Mouse (Mus musculus): ENCODE measurements around the gene Fcer1g.

Fcer1g gene

DNA sequence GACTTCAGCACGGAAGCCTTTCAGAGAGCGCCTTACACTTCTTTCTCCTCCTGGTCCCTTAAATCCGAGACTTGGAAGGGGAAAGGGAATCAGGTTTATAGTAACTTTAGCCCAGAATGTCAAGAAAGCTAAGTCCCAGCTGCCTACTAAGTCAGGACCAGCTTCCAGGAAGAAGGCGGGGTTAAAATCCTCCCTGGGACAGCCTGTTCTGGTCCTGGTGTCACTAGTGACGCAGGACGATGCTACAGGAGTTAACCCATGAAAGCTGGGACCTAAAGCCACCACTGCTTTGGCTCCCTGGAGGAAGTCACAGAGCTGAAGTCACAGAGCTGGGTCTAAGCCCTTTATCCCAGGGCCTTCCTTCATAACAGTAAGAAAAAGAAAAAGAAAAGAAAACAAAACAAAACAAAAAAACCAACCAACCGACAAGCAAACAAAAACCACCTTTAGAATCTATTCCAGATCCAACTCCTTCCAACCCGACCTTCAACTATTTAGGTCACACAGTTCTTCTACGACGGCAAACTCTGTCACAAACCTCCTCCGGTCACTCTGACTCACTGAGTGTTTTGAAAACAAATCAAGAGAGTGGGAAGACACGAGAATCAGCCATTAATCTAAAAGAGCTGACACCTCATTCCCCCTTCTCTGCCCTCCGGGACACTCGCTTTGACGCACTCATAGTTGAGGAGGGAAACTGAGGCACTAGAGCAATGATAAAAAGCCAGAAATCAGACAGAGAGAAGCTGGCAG lies 6.0 kb upstream of the Fcer1g start:
- DNase-seq: no peak

DNA sequence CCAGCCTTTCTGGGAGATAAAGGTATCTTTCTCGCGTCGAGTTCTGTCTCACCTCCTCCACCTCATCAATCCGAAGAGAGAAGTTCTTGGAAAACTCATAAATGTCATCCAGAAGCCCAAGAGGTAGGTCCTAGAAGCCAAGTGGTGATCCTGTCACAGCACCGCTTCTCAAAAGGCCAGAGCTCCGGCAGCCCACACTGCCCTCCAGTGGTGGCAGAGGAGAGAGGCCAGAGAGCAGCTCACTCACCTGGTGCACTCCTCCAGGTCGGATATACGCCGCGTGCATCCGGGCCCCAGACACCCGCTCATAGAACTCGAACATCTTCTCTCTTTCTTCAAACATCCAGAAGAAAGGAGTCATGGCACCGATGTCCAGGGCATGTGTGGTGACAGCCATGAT lies 4.3 kb upstream of the Fcer1g start:
- DNase-seq: peak; percentile 54

DNA sequence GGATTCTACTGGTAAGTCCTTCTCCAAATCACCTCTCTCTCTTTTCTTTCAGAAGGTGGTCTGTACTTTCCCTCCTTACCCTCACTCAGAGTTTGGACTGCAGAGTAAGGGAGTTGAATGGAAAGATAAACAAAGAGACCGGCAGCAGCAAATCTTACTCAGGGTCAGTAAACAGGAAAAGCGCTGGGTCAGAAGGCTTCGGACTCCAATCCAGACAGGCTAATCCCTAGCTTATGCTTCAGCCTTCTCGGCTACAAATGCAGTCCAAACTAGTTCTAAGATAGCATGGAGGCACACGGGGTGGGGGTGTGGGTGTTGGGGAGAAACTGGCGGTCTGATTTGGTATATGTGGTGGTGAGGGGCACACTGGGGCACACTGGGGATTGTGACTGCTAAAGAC lies 3.3 kb upstream of the Fcer1g start:
- DNase-seq: no peak

DNA sequence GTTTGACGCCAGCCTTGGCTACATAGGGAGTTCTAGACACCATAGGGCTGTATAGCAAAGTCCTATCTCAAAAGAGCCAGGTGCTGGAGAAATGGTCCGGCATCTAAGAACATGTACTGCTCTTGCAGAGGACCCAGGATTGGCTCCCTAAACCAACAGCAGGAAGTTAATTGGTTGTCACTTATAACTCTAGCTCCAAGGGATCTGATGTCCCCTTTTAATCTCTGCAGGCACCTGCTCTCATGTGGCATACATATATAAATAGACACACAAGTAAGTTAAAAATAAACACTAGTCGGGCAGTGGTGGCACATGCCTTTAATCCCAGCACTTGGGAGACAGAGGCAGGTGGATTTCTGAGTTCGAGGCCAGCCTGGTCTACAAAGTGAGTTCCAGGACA lies 1.6 kb upstream of the Fcer1g start:
- DNase-seq: no peak

DNA sequence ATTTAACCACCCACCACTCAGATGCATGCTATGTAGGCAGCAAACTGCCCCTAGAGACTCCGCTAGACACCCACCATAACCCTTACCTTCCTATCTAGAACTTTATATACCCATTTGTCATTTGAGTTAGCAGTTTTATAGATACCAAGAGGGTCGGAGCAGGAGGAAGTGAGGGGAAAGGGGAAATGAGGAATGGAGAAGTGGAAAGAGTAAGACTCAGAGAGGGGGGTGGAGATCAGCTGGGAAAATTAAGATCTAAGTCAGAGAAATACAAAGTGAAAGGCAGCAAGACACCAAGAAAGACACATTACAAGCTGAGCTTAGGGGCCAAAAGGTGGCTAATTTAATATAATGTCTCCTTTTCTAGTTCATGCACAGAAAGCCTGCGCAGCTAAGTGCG lies 373 bp upstream of the Fcer1g start:
- DNase-seq: no peak

DNA sequence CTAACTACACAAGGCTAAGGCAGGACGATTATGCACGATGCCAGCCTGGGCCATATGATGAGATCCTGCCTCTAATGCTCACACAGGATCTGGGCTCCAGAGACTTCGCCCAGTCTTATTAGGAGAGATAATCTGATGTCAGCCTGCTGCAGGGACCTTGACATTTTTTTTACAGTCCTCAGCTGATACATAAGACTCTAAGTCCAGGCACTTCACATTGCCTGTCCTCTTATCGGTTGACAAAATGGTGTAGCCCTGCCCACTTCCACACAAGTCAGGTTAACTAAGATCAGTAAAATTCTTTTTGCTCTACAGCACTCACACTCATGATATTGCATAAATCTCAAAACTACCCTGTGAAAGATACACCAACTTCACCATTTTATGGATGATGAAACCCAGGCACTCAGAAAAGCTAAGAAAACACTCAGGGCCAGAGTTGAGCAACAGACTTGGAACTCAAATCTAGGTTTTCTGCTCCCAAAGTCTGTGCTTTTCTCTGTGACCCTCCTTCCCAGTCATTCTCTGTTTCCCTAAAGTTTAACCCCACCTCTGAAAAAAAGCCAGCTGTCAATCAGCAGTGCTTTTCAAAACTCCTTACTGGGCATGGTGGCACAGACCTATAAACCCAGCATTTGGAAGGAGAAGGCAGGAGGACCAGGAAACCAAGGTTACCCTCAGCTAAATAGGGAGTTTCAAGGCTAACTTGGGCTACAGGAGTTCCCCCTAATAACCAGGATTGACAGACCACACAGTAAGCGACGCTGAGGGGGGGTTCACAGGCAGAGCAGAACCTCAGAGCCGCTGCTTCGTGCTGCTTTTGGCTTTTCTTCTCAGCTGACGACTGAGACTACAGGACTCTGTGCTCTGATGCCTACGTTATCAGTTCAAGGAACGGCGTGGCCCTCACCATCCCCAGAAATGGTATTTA lies 1.1 kb downstream of the Fcer1g start:
- no peak for DNase-seq

DNA sequence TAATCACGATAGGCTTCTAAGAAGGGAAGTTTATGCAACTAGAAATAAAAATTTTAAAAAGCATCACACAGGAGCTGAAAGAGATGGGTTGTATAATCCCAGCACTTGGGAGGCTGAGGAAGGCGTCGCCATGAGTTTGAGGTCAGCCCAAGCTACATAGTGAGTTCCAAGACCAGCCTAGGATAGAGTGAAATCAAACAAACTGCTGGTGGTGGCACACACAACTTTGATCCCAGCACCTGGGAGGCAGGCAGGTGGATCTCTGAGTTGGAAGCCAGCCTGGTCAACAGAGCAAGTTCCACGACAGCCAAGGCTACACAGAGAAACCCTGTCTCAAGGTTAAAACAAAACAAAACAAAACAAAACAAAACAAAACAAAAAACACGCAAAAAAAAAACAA lies 1.8 kb downstream of the Fcer1g start:
- no peak for DNase-seq

DNA sequence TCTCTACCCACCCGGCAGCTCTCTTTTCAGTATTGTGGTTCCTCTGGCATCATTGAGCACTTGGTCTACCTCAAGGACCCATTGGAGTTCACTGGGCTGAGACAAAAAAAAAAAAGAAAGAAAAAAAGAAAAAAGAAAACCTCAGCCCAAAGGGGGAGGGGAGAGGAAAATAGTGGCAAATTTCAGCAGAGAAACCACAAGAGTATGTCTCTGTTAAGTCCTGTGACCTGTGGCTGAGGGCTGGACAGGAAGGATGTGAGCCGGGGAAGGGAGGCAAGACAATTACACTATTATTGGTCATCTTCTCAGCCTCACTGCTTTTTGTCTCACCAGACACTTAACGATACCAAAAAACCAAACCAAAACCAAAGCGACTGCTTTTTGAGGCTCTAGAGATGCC lies 2.3 kb downstream of the Fcer1g start:
- DNase-seq: no peak

DNA sequence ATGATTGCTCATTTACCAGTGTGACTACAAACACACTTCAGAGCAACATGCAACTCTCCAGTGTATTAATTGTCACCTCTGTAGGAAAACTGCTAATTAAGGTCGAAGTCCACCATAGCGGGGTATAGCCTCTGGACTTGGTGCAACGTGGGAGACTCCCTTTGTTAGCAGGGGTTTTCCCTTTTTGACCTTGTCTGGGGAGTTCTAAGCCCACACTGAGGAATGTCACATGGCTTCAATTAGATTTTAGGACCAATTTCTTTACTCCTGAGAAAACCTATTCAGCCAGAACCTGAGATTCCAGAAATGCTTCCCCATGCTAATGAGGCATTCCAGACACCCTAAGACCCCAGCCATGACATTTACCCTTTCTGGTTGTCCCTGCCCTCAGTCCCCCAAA lies 4.0 kb downstream of the Fcer1g start:
- DNase-seq: no peak

DNA sequence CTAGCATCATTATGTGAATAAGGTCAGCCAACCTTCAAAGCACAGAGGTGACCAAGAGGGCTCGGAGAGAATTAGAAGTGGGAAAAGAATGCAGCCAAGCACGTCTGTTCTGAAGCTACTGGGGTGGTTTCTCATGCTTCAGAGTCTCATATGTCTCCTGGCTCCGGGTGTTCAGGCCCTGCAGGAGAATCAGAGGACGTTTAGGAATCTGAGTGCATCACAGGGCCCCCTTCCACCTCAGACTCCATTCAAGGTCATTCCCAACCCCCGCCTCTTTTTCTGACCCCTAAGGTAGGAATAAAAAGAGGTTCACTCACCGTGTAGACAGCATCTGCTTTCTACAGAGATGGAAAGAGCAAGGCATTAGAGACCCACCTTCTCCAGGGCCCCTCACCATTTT lies 4.4 kb downstream of the Fcer1g start:
- no peak for DNase-seq

DNA sequence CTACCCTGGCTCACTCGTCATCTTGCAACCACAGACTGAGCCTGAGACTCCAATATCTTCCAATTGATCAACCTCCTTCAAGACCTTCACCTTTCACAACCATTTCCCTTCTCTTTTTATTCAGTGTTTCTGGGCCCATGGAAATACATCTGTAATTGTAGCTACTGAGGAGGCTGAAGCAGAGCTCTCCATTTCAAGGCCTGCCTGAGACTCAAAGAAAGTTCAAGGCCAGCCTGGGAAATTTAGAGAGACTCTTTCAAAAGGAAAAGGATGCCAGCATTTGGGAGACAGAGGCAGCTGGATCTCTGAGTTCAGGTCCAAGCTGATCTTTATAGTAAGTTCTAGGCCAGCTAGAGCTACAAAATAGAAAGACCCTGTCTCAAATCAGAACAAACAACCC lies 6.3 kb downstream of the Fcer1g start:
- DNase-seq: no peak

DNA sequence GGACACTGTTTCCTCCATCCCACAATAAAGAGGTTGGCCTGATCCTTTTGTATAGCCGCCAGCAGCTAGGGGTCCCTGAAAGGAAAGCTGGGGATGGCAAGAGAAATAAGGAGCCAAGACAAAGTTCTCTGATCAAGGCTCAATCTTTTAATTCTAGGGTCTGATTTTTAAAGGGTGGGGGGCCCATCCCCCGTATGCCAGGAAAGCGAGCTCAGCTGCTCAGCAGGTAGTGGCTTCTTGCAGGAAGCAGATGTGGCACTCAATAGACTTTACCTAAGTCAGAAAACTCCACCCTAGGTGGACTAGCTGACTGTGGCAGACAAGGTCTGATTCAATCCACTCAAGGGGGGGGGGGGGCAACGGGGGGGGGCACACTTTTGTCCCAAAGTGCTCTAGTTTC lies 7.4 kb downstream of the Fcer1g start:
- no peak for DNase-seq

DNA sequence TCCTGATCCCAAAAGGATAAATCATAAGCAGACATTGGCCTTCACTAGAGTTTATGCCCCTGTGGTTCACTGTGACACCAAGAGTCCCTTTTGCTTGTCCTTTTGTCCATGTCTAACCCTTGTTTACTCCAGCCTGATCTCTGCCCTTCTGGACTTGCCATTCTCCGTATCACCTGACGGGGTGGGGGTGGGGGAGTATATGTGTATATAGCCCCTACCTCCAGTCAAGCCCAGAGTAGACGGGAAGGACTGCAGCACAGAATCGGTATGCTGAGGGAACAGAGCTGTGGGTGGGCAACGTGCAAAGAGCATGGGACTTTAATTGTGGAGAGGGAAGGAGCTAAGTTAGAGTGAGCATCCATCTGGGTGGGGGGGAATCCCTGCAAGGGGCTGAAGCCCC lies 9.3 kb downstream of the Fcer1g start, which contains the start of gene Apoa2:
Gene Apoa2 (plus strand): TSS at position 198 of the 400 bp plus-strand sequence.
- DNase-seq: no peak

DNA sequence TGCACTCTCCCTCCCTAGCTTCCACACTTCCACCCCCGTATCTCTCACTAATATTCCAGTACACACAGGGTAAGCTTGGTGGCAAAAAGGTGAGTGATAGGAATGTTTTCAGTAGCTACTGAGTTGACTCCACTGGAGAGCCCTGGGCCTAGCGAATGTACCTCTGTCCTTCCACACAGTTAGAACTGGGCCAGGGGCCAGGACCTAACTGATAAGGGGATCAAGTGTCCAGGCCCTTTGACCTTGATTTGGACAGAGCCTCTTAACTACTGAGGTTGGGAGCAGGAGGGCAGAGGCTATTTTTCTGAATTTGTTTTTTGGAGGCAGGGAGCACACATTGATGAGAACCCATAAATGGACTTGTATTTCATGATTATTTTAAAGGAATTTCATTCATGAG lies 10.4 kb downstream of the Fcer1g start:
- no peak for DNase-seq

DNA sequence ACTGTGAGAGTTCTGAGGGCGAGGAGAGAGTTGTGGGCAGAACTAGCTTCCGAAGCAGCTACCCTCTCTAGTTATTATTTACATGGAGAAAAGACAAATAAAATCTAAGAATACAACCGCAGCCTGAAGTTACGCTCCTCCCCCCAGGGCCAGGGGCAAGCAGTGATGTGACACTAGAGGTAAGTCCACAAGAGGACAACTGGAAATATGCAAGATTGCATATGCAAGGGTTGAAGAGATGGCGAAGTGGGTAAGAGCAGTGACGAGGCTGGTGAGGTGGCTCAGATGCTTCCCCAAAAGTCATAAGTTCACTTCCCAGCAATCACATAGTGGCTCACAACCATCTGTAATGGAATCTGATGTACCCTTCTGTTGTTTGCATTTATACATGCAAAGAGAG lies 11.0 kb downstream of the Fcer1g start:
- DNase-seq: peak; percentile 18

DNA sequence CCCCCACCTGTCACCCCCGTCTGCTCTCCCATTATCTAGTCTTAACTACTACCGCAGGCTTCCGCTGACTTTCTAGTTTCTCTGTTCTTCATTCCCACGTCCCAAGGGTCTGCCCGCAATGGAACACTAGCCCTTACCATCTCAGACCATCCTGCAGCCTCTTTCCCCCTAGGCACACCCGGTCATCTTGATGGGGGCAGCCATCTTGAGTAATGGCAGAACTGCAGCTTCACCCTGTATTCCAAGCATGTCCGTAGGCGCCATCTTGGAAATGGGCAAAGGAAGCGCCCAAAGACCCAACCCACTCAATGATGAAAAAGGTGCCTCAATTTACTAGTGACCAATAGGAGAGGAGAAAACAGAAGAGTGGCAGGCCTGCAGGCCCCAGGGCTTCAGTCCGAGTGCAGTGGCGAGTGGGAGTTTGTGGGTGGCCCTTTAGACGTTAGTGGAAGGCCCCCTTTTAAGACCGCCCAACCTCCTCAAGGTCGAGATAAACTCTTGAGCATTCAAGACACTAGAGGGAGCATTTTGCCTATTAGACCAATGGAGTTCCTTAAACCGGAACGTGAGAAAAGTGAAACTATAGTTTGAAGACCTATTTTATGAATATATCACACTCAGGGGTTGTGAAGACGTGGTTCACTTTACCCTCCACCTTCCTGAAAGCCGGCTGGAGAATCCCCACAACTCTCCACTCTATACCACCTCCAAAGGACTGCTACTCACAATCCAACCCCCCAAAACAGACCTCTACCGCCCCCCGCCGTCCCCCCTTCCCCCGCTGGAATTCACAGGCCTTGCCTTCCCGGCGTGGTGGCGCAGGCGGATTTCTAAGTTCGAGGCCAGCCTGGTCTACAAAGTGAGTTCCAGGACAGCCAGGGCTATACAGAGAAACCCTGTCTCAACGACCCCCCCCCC lies 11.7 kb downstream of the Fcer1g start, which contains the start of gene Tomm40l:
Gene Tomm40l (minus strand): TSS at position 277 of the 918 bp plus-strand sequence.
- peak; percentile 90 for DNase-seq

DNA sequence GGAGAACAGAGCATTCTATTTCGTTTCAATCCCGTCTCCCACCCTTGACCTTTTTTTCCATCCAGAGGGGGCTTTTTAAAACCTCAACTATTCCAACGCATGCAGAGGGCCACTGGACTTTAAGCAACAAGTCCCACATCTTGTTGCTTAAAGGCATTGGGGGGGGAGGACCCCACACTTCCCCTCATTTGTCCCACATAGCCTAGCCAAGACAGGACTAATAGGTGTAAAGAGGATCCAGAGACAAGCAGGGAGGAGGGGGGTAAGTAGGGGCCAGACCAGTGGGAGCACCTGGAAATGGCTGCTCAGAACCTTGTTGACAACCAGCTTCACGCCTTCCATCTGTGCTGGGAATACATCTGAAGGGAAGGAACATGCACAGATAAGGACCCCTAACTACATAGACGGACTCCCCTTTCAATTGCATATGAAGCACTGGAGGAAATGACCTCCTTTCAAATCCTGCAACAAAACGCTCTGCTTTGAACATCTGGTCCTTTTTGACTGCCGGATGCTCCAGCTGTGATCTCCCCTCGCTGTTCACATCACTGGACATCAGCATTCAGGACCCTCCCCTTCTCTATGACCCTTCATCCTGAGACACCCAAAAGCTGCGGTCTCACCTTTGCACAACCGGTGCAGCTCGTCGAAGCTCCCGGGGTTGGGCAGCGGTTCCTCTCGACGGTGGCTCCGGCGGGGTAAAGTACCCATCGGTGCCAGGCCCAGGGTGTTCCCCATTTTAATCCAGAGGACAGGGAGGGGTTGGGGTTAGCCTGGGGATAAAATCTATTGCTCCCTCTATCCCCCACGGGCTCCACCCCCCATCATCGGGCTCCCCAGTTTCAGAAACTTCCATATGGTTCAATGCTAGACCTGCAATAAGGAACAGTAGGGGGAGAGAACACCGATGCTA lies 12.6 kb downstream of the Fcer1g start:
- no peak for DNase-seq

DNA sequence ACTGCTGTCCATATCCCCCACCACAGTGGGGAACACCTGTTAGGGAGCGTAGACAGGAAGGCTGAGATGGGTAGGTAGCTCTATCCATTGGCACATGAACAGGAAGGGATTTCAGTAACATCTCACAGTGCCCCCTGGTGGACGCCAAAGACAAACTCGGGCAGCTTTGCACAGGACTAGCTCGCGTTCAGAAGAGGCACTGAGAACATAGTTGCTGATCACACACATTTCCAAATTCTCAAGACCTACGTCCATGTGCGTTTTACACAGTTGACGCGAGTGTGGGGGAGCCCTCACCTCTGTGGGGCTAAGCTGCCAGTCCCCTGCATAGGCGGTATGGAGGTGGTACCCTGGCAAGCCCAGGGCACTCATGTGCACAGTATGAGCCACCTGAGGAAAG lies 13.3 kb downstream of the Fcer1g start:
- DNase-seq: peak; percentile 83

DNA sequence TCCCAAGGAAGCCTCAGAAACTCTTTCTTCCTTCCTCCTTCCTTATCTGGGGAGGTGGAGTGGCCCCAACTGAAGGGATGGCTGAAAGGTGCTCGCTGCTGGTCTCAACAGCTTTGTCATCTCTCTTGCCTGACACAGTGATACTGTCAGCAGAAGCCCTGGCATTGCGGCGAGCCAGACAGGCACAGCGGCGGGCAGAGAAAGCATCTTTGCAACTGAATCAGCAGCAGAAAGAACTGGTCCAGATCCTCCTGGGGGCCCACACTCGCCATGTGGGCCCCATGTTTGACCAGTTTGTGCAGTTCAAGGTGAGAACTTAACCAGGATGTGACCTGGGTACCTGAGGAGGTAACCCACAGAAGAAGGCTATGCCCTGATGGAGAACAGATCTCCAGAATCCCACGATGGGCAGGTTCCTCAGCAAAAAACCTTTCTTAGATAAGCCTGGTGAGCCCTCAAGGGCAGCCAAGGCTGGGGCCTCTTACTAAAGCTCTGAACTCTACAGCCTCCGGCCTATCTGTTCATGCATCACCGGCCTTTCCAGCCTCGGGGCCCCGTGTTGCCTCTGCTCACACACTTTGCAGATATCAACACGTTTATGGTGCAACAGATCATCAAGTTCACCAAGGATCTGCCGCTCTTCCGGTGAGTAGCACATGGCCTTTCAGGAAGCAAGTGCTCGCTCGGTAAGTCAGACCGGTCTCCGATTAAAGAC lies 17.8 kb downstream of the Fcer1g start:
- DNase-seq: no peak

DNA sequence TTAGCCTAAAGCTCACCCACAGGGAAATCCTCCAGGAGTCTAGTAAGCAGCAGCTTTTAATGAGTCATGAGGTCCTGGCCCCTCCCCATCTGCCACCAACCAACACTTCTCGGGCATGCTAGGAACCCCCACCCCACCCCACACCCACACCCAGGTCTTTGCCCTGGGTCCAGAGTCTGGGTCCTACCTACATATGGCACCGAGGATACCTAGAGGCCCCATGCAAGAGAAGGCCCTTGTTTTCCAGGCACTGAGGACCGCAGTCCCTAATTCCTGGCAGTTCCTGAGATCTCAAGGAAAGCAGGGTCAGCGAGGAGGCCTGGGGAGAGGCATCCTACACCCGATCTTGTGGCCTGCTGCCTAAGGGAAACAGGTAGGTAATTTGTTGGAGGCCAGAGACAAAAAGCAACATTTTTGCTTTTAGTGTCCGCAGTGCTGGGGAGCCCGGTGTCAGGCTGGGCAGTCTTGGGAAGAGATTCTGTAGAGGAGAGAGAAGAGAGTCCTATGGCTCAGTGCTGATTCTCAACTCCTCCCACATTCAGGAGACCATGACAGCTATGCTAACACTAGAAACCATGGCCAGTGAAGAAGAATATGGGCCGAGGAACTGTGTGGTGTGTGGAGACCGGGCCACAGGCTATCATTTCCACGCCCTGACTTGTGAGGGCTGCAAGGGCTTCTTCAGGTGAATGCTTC lies 20.2 kb downstream of the Fcer1g start, which contains the start of gene Nr1i3:
Gene Nr1i3 (plus strand): TSS at position 170 of the 696 bp plus-strand sequence.
- DNase-seq: no peak

All from thymus, postnatal 25 days (tissue).